Mouse (Mus musculus): ENCODE results near the gene Cabp1.
"Not testable (repeated sequence)": the region's sequence is repeated elsewhere in the genome, so short reads cannot be mapped to it uniquely, and the experiment has no call there.

Cabp1 gene

GRCm38 (mm10) chr5:115149675-115150459 is 44.3 kb downstream of the Cabp1 start:
- DNase-seq: no peak

- not testable (repeated sequence) for DNase-seq
Observed at GRCm38 (mm10) chr5:115148872-115149271, 45.3 kb downstream of the Cabp1 start.

- DNase-seq: no peak
Observed at GRCm38 (mm10) chr5:115148378-115148777, 45.8 kb downstream of the Cabp1 start.

GRCm38 (mm10) chr5:115147388-115147787 is 46.8 kb downstream of the Cabp1 start:
- no peak for DNase-seq

- DNase-seq: no peak
Observed at GRCm38 (mm10) chr5:115146747-115147130, 47.4 kb downstream of the Cabp1 start.

GRCm38 (mm10) chr5:115145976-115146746 is 48.0 kb downstream of the Cabp1 start:
- DNase-seq: no peak

GRCm38 (mm10) chr5:115145253-115145968 is 48.8 kb downstream of the Cabp1 start:
- peak; percentile 95 for DNase-seq

GRCm38 (mm10) chr5:115144471-115144870 is 49.7 kb downstream of the Cabp1 start:
- DNase-seq: no peak

- DNase-seq: no peak
Observed at GRCm38 (mm10) chr5:115143552-115143951, 50.6 kb downstream of the Cabp1 start.

- DNase-seq: no peak
Observed at GRCm38 (mm10) chr5:115142166-115142697, 51.9 kb downstream of the Cabp1 start.

- peak; percentile 92 for DNase-seq
Observed at GRCm38 (mm10) chr5:115140726-115141125, 53.5 kb downstream of the Cabp1 start.

- DNase-seq: no peak
Observed at GRCm38 (mm10) chr5:115139124-115139523, 55.1 kb downstream of the Cabp1 start.

- peak; percentile 99 for DNase-seq
Observed at GRCm38 (mm10) chr5:115134234-115135165, 59.7 kb downstream of the Cabp1 start, which contains the start of gene Unc119b. TSS of gene Unc119b (minus strand) at chr5:115134975.

- DNase-seq: peak; percentile 91
Observed at GRCm38 (mm10) chr5:115133358-115134066, 60.7 kb downstream of the Cabp1 start.

- no peak for DNase-seq
Observed at GRCm38 (mm10) chr5:115132465-115132864, 61.7 kb downstream of the Cabp1 start.

- DNase-seq: peak; percentile 84
Observed at GRCm38 (mm10) chr5:115129328-115129727, 64.9 kb downstream of the Cabp1 start.

GRCm38 (mm10) chr5:115127421-115128179 is 66.6 kb downstream of the Cabp1 start:
- DNase-seq: no peak

GRCm38 (mm10) chr5:115126578-115127312 is 67.4 kb downstream of the Cabp1 start:
- no peak for DNase-seq

GRCm38 (mm10) chr5:115125211-115125871 is 68.8 kb downstream of the Cabp1 start:
- DNase-seq: peak; percentile 99

All from heart, adult 11 months (tissue).